Mouse (Mus musculus) macrophage (primary cell): ENCODE data around the gene Eno3. TPM values are rescaled to one million over a fixed set of nuclear protein-coding genes. Genes with fewer than 3 reads are reported as not detected.

Source experiments
- H3K27ac ChIP-seq: fragments of 350-480 bp; formaldehyde crosslinking; 2 replicates; pipeline ENCODE4 v1.9.0; 2021
- H3K36me3 ChIP-seq: fragments of 350-480 bp; formaldehyde crosslinking; 2 replicates; pipeline ENCODE4 v1.9.0; 2021; ENCODE audit errors: inconsistent target
- H3K4me3 ChIP-seq: fragments of 350-480 bp; formaldehyde crosslinking; 2 replicates; pipeline ENCODE4 v1.9.0; 2021; ENCODE audit errors: inconsistent target
- H3K79me2 ChIP-seq: fragments of 350-480 bp; formaldehyde crosslinking; 2 replicates; pipeline ENCODE4 v1.9.0; 2021; ENCODE audit errors: inconsistent target
- WGBS: methylation state at CpG from one replicate; pipeline ENCODE4 v1.1.7; 2026; ENCODE audit warnings: inconsistent platforms; ENCODE audit not compliant: missing documents; 5-methylcytosine and 5-hydroxymethylcytosine counted together
- polyA plus RNA-seq: library from polyadenylated mRNA; stranded (reverse); fragments of 250-400 nt; gene quantifications from 3 replicates; pipeline ENCODE4 v1.2.4, GENCODE M21; 2018; ENCODE audit warnings: inconsistent platforms

Eno3 gene
- polyA plus RNA-seq, 1 experiment from 2014 or later, result 3.0 TPM

- no peak overlapping the region for H3K4me3 ChIP-seq
- no peaks in the 10 kb centered on the region for H3K36me3 ChIP-seq
- no peaks in the 10 kb centered on the region for H3K79me2 ChIP-seq
- H3K27ac ChIP-seq, result no peak overlapping the region
- WGBS, result 92% methylated on average over 3 of the region's 3 CpGs
Measured at GRCm38 (mm10) chr11:70693504-70693903, 36.5 kb downstream of the Eno3 start.

- Histone ChIP-seq H3K27ac (no peak overlapping the region), H3K79me2 (peaks cover 18% of the 10 kb centered on the region), H3K36me3 (no peaks in the 10 kb centered on the region), H3K4me3 (no peak overlapping the region)
- 91% methylated on average over 3 of the region's 3 CpGs for WGBS
Measured at GRCm38 (mm10) chr11:70697376-70697775, 40.4 kb downstream of the Eno3 start.

- no peak overlapping the region for H3K27ac ChIP-seq
- H3K36me3 ChIP-seq, result peaks cover 10% of the 10 kb centered on the region
- WGBS, result 96% methylated on average over 2 of the region's 2 CpGs
- H3K79me2 ChIP-seq, result peaks cover 35% of the 10 kb centered on the region
- H3K4me3 ChIP-seq, result no peak overlapping the region
Measured at GRCm38 (mm10) chr11:70699051-70699450, 42.0 kb downstream of the Eno3 start.

GRCm38 (mm10) chr11:70699722-70700556 is 42.9 kb downstream of the Eno3 start, which contains the start of the genes Inca1 and Kif1c:
Inca1 (minus strand) TSS chr11:70700155.
Kif1c (plus strand) TSS chr11:70700548.
- peak within 1 kb of the TSS; percentile 90 for H3K4me3 ChIP-seq
- WGBS, result 4% methylated on average over 46 of the region's 69 CpGs
- H3K79me2 ChIP-seq, result peaks cover 36% of the 10 kb centered on the region
- H3K36me3 ChIP-seq, result peaks cover 19% of the 10 kb centered on the region
- H3K27ac ChIP-seq, result peak within 1 kb of the TSS; percentile 64

GRCm38 (mm10) chr11:70700613-70701012 is 43.6 kb downstream of the Eno3 start:
- Histone ChIP-seq H3K27ac (peak overlapping the region; percentile 64), H3K36me3 (peaks cover 26% of the 10 kb centered on the region), H3K79me2 (peaks cover 36% of the 10 kb centered on the region), H3K4me3 (peak overlapping the region; percentile 90)
- under 1% methylated on average over 33 of the region's 34 CpGs for WGBS

GRCm38 (mm10) chr11:70701221-70701955 is 44.4 kb downstream of the Eno3 start:
- 61% methylated on average over 10 of the region's 10 CpGs for WGBS
- Histone ChIP-seq H3K79me2 (peaks cover 36% of the 10 kb centered on the region), H3K27ac (peak overlapping the region; percentile 64), H3K36me3 (peaks cover 33% of the 10 kb centered on the region), H3K4me3 (peak overlapping the region; percentile 90)

- H3K27ac ChIP-seq, result no peak overlapping the region
- peaks cover 41% of the 10 kb centered on the region for H3K36me3 ChIP-seq
- peaks cover 36% of the 10 kb centered on the region for H3K79me2 ChIP-seq
- 99% methylated on average over 6 of the region's 6 CpGs for WGBS
- H3K4me3 ChIP-seq, result peak overlapping the region; percentile 90; the same call in 1 of the 2 replicates
Measured at GRCm38 (mm10) chr11:70701984-70702733, 45.2 kb downstream of the Eno3 start.

GRCm38 (mm10) chr11:70702781-70703180 is 45.8 kb downstream of the Eno3 start:
- H3K4me3 ChIP-seq, result no peak overlapping the region
- WGBS, result 84% methylated on average over 4 of the region's 6 CpGs
- peaks cover 47% of the 10 kb centered on the region for H3K36me3 ChIP-seq
- H3K79me2 ChIP-seq, result peaks cover 36% of the 10 kb centered on the region
- no peak overlapping the region for H3K27ac ChIP-seq

- 86% methylated on average over 3 of the region's 3 CpGs for WGBS
- no peak overlapping the region for H3K4me3 ChIP-seq
- H3K36me3 ChIP-seq, result peaks cover 79% of the 10 kb centered on the region
- H3K79me2 ChIP-seq, result peaks cover 30% of the 10 kb centered on the region
- H3K27ac ChIP-seq, result no peak overlapping the region
Measured at GRCm38 (mm10) chr11:70706127-70706526, 49.1 kb downstream of the Eno3 start.

GRCm38 (mm10) chr11:70711026-70711425 is 54.0 kb downstream of the Eno3 start:
- peaks cover 86% of the 10 kb centered on the region for H3K36me3 ChIP-seq
- 96% methylated on average over 10 of the region's 10 CpGs for WGBS
- no peak overlapping the region for H3K4me3 ChIP-seq
- no peak overlapping the region for H3K27ac ChIP-seq
- H3K79me2 ChIP-seq, result no peaks in the 10 kb centered on the region

Other genes starting within 250 kb of the Eno3 start
- 16.8 to 21.8 TPM (median 20.3 TPM) in 3 replicates for gene Pelp1, start 247.2 kb upstream of the Eno3 start, polyA plus RNA-seq
- 230 to 319 TPM (median 312 TPM) in 3 replicates for gene Arrb2, start 224.6 kb upstream of the Eno3 start, polyA plus RNA-seq
- gene Med11, start 205.3 kb upstream of the Eno3 start, polyA plus RNA-seq, result 29.8 to 44.9 TPM (median 39.4 TPM) in 3 replicates
- 2.4 to 5.2 TPM (median 4.4 TPM) in 3 replicates for gene Zmynd15, start 197.8 kb upstream of the Eno3 start, polyA plus RNA-seq
- gene Cxcl16, start 197.2 kb upstream of the Eno3 start, polyA plus RNA-seq, result 84.4 to 133 TPM (median 111 TPM) in 3 replicates
- 2.7 to 4.1 TPM in 2 of 3 replicates, not detected in the other for gene Tm4sf5, start 152.0 kb upstream of the Eno3 start, polyA plus RNA-seq
- gene Vmo1, start 142.6 kb upstream of the Eno3 start, polyA plus RNA-seq, result not detected in 3 replicates
- not detected in 3 replicates for gene Gltpd2, start 138.0 kb upstream of the Eno3 start, polyA plus RNA-seq
- gene Psmb6, start 131.8 kb upstream of the Eno3 start, polyA plus RNA-seq, result 305 to 399 TPM (median 395 TPM) in 3 replicates
- not detected in 3 replicates for gene Gm40193, start 124.3 kb upstream of the Eno3 start, polyA plus RNA-seq
- 19.1 to 36.3 TPM (median 25.0 TPM) in 3 replicates for gene Pld2, start 117.1 kb upstream of the Eno3 start, polyA plus RNA-seq
- gene Mink1, start 94.3 kb upstream of the Eno3 start, polyA plus RNA-seq, result 23.4 to 63.5 TPM (median 51.1 TPM) in 3 replicates
- not detected in 3 replicates for gene 4930544D05Rik, start 41.4 kb upstream of the Eno3 start, polyA plus RNA-seq
- not detected in 3 replicates for gene Chrne, start 38.0 kb upstream of the Eno3 start, polyA plus RNA-seq
- 0.09 to 2.0 TPM (median 0.28 TPM) in 3 replicates for gene Gp1ba, start 18.1 kb upstream of the Eno3 start, polyA plus RNA-seq
- 11.6 to 41.2 TPM (median 23.9 TPM) in 3 replicates for gene Rnf167, start 10.0 kb upstream of the Eno3 start, polyA plus RNA-seq
- gene Slc25a11, start 9.7 kb upstream of the Eno3 start, polyA plus RNA-seq, result 53.0 to 112 TPM (median 103 TPM) in 3 replicates
- gene Pfn1, start 2.6 kb upstream of the Eno3 start, polyA plus RNA-seq, result 1,563 to 2,873 TPM (median 2,872 TPM) in 3 replicates
- gene Spag7, start 12.2 kb downstream of the Eno3 start, polyA plus RNA-seq, result 72.0 to 176 TPM (median 83.0 TPM) in 3 replicates
- 35.3 to 53.1 TPM (median 41.4 TPM) in 3 replicates for gene Camta2, start 30.9 kb downstream of the Eno3 start, polyA plus RNA-seq
- 0.32 to 0.85 TPM (median 0.36 TPM) in 3 replicates for gene Inca1, start 43.0 kb downstream of the Eno3 start, polyA plus RNA-seq
- gene Kif1c, start 43.3 kb downstream of the Eno3 start, polyA plus RNA-seq, result 60.6 to 75.9 TPM (median 62.3 TPM) in 3 replicates
- gene Zfp3, start 107.0 kb downstream of the Eno3 start, polyA plus RNA-seq, result 3.6 to 4.3 TPM (median 3.6 TPM) in 3 replicates
- gene Scimp, start 155.4 kb downstream of the Eno3 start, polyA plus RNA-seq, result 1.2 to 5.3 TPM (median 2.4 TPM) in 3 replicates
- gene Rabep1, start 187.6 kb downstream of the Eno3 start, polyA plus RNA-seq, result 27.9 to 38.0 TPM (median 32.0 TPM) in 3 replicates